Mouse (Mus musculus) MEL (cell line): ENCODE measurements around the gene Limch1. TPM values are rescaled to one million over a fixed set of nuclear protein-coding genes. Genes with fewer than 3 reads are reported as not detected.

Experiments
- DNase-seq: peaks from one replicate; pipeline ENCODE4 v3.0.0; 2011; ENCODE audit warnings: low read depth, low spot score
- H3K27ac ChIP-seq: 2 replicates; pipeline ENCODE4 v1.5.1; 2012; ENCODE audit warnings: low read depth, mild to moderate bottlenecking, control low read depth, low read length, moderate library complexity; ENCODE audit not compliant: control insufficient read depth
- H3K27me3 ChIP-seq, 2 experiments: fragments of 150-350 bp in 1 of 2; sonication (generic) in 1 of 2; 2 replicates each; pipeline ENCODE4 v1.6.1; 2012; ENCODE audit warnings: low read length in 2 of 2, mild to moderate bottlenecking in 2 of 2, improper control_type of control experiment in 1 of 2, moderate library complexity in 1 of 2; ENCODE audit not compliant: insufficient read depth in 2 of 2, control insufficient read depth in 1 of 2
- H3K36me3 ChIP-seq, 2 experiments: 2 replicates each; pipeline ENCODE4 v1.6.1; 2012 to 2014; ENCODE audit warnings: low read length in 2 of 2, improper control_type of control experiment in 1 of 2, inconsistent platforms in 1 of 2, mild to moderate bottlenecking in 1 of 2; ENCODE audit not compliant: insufficient read depth in 2 of 2, control insufficient read depth in 1 of 2
- H3K4me1 ChIP-seq, 2 experiments: fragments of 150-350 bp in 1 of 2; sonication (generic) in 1 of 2; 2 replicates each; pipeline ENCODE4 v1.6.1; 2012; ENCODE audit warnings: low read length in 2 of 2, improper control_type of control experiment in 1 of 2, mild to moderate bottlenecking in 1 of 2; ENCODE audit not compliant: insufficient read depth in 2 of 2, control insufficient read depth in 1 of 2
- H3K4me3 ChIP-seq, 2 experiments: fragments of 150-350 bp in 1 of 2; sonication (generic) in 1 of 2; 2 replicates each; pipeline ENCODE4 v1.5.1; 2012; ENCODE audit warnings: low read depth in 2 of 2, low read length in 2 of 2, mild to moderate bottlenecking in 2 of 2, moderate library complexity in 2 of 2, control low read depth in 1 of 2, improper control_type of control experiment in 1 of 2; ENCODE audit not compliant: control insufficient read depth in 1 of 2, insufficient read depth in 1 of 2
- H3K79me2 ChIP-seq: 2 replicates; pipeline ENCODE4 v1.6.1; 2012; ENCODE audit warnings: mild to moderate bottlenecking, low read length, moderate library complexity; ENCODE audit not compliant: control insufficient read depth, poor library complexity, insufficient read depth
- H3K9ac ChIP-seq: 2 replicates; pipeline ENCODE4 v1.6.1; 2012; ENCODE audit warnings: low read depth, mild to moderate bottlenecking, control low read depth, low read length, moderate library complexity; ENCODE audit not compliant: control insufficient read depth, poor library complexity, severe bottlenecking
- H3K9me3 ChIP-seq: fragments of 150-350 bp; sonication (generic); replicated peaks from 2 replicates; pipeline ENCODE4 v1.6.1; 2012; ENCODE audit warnings: mild to moderate bottlenecking, low read length, improper control_type of control experiment, moderate library complexity; ENCODE audit not compliant: insufficient read depth
- E2F4 ChIP-seq: IDR thresholded peaks from 2 replicates; pipeline ENCODE4 v1.6.1; 2011; ENCODE audit warnings: low read depth, low read length, improper control_type of control experiment, borderline replicate concordance
- ELF1 ChIP-seq: IDR thresholded peaks from 2 replicates; pipeline ENCODE4 v1.6.1; 2014; ENCODE audit warnings: low read depth, mild to moderate bottlenecking, inconsistent platforms, low read length, improper control_type of control experiment, moderate library complexity
- ETS1 ChIP-seq: IDR thresholded peaks from 2 replicates; pipeline ENCODE4 v1.6.1; 2012; ENCODE audit warnings: low read depth, mild to moderate bottlenecking, inconsistent platforms, low read length, improper control_type of control experiment, moderate library complexity
- HCFC1 ChIP-seq: IDR thresholded peaks from 2 replicates; pipeline ENCODE4 v1.6.1; 2012; ENCODE audit warnings: low read depth, mild to moderate bottlenecking, inconsistent platforms, low read length, improper control_type of control experiment, moderate library complexity
- MAFK ChIP-seq: IDR thresholded peaks from 2 replicates; pipeline ENCODE4 v1.6.1; 2011; ENCODE audit warnings: low read depth, mild to moderate bottlenecking, low read length, improper control_type of control experiment, borderline replicate concordance
- MXI1 ChIP-seq: IDR thresholded peaks from 2 replicates; pipeline ENCODE4 v1.6.1; 2011; ENCODE audit warnings: mild to moderate bottlenecking, low read depth, low read length, improper control_type of control experiment
- MYB ChIP-seq: IDR thresholded peaks from 2 replicates; pipeline ENCODE4 v1.6.1; 2011; ENCODE audit warnings: mild to moderate bottlenecking, low read depth, low read length, improper control_type of control experiment
- MYC ChIP-seq: IDR thresholded peaks from 2 replicates; pipeline ENCODE4 v1.6.1; 2011; ENCODE audit warnings: low read depth, mild to moderate bottlenecking, low read length, improper control_type of control experiment, moderate library complexity
- NRF1 ChIP-seq: IDR thresholded peaks from 2 replicates; pipeline ENCODE4 v1.6.1; 2014; ENCODE audit warnings: low read depth, mild to moderate bottlenecking, inconsistent platforms, low read length, improper control_type of control experiment, moderate library complexity; ENCODE audit not compliant: poor library complexity, insufficient read depth, severe bottlenecking
- POLR2AphosphoS2 ChIP-seq: IDR thresholded peaks from 2 replicates; pipeline ENCODE4 v1.6.1; 2011; ENCODE audit warnings: low read length, improper control_type of control experiment
- RAD21 ChIP-seq: IDR thresholded peaks from 2 replicates; pipeline ENCODE4 v1.6.1; 2011; ENCODE audit warnings: mild to moderate bottlenecking, low read depth, low read length, improper control_type of control experiment
- SIN3A ChIP-seq: IDR thresholded peaks from 2 replicates; pipeline ENCODE4 v1.6.1; 2012; ENCODE audit warnings: low read length, improper control_type of control experiment, inconsistent platforms
- SMC3 ChIP-seq: IDR thresholded peaks from 2 replicates; pipeline ENCODE4 v1.6.1; 2011; ENCODE audit warnings: low read depth, low read length, improper control_type of control experiment
- TCF12 ChIP-seq: IDR thresholded peaks from 2 replicates; pipeline ENCODE4 v1.6.1; 2014; ENCODE audit warnings: low read depth, mild to moderate bottlenecking, inconsistent platforms, low read length, improper control_type of control experiment, moderate library complexity
- polyA plus RNA-seq, 2 experiments: library from polyadenylated mRNA; stranded (reverse) in 1 of 2; unstranded in 1 of 2; fragments of >175 nt in 1 of 2; fragments of >200 nt in 1 of 2; gene quantifications; 2 replicates each; pipeline versions ENCODE4 v1.2.1 to v1.2.4; 2012; ENCODE audit warnings: low replicate concordance in 2 of 2, low read depth in 1 of 2; ENCODE audit not compliant: insufficient read length in 2 of 2, insufficient read depth in 1 of 2, missing spikeins in 1 of 2
- total RNA-seq: library from RNA; depleted of rRNA; stranded (reverse); fragments of 300-350 nt; gene quantifications from 2 replicates; pipeline ENCODE4 v1.2.3, GENCODE M21; 2012

The Limch1 gene
- total and polyA plus RNA-seq, 3 experiments = not detected

- Histone ChIP-seq H3K9me3 (no peaks in the 10 kb centered on the region), H3K4me3 (no peak overlapping the region), H3K9ac (no peak overlapping the region)
- TF ChIP-seq ELF1 (no peak), RAD21 (no peak), TCF12 (no peak), E2F4 (no peak), MYC (no peak), SIN3A (no peak)
- TF ChIP-seq, all 39 proteins: peak for 0
- Histone ChIP-seq H3K27me3 (no peaks in the 10 kb centered on the region), H3K79me2 (no peaks in the 10 kb centered on the region), H3K4me1 (no peaks in the 10 kb centered on the region), H3K36me3 (no peaks in the 10 kb centered on the region), H3K27ac (no peak overlapping the region)
- no peak for DNase-seq
These were observed 71.7 kb downstream of the Limch1 start for GRCm38 (mm10) chr5:66817184-66817956.

DNA sequence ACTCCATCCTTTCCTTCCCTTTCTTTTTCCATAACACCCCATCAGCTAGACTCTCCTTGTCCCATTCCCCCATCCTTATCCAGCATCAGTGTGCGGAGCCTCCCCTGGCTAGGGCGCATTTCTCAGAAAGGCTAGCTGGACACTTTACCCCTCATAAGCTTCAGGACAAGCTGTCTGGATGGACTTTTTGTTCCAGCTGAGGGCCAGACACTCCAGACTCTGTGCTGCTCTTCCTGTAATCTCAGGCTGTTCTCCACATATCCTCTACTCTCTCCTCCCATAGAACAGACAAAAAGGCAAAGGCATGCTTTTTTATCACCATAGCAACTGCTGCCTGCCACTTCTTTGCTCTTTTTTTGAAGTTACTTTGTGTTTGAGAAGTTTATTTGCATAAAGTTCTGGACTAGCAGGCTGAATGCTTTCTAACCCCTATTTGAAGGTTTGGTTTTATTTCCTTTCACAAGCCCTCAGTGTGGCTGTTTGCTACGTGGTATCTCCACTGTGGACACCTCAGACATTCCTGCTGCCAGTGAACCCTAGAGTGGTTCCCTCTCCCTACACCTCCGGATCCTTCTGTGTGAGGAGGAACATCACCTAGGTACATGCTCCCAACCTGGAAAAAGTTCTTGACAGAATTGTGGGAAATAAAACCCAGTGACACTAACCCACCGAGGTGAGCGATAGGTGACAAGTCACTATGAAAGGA, 77.0 kb downstream of the Limch1 start:
- Histone ChIP-seq H3K27me3 (no peaks in the 10 kb centered on the region), H3K9me3 (no peaks in the 10 kb centered on the region), H3K9ac (no peak overlapping the region), H3K4me3 (no peak overlapping the region), H3K27ac (no peak overlapping the region), H3K4me1 (no peaks in the 10 kb centered on the region), H3K79me2 (no peaks in the 10 kb centered on the region), H3K36me3 (no peaks in the 10 kb centered on the region)
- no peak for TF ChIP-seq TCF12
- TF ChIP-seq NRF1 = no peak
- no peak for TF ChIP-seq MXI1
- no peak for DNase-seq

- Histone ChIP-seq H3K36me3 (no peaks in the 10 kb centered on the region), H3K9me3 (no peaks in the 10 kb centered on the region), H3K79me2 (no peaks in the 10 kb centered on the region), H3K27ac (no peak overlapping the region), H3K9ac (no peak overlapping the region), H3K27me3 (no peaks in the 10 kb centered on the region), H3K4me1 (no peaks in the 10 kb centered on the region), H3K4me3 (no peak overlapping the region)
- TF ChIP-seq POLR2AphosphoS2 = no peak
- no peak for TF ChIP-seq MAFK
- TF ChIP-seq ETS1 = no peak
- TF ChIP-seq MYB = no peak
- no peak for TF ChIP-seq HCFC1
- TF ChIP-seq SMC3 = no peak
- TF ChIP-seq NRF1 = no peak
- no peak for DNase-seq
These were observed 80.0 kb downstream of the Limch1 start for GRCm38 (mm10) chr5:66825586-66825985.
